Mouse (Mus musculus): ENCODE measurements around the gene Foxe1.
A peak's percentile ranks its signal among the peaks of the same experiment; 100 is the strongest.

Foxe1 gene

DNA sequence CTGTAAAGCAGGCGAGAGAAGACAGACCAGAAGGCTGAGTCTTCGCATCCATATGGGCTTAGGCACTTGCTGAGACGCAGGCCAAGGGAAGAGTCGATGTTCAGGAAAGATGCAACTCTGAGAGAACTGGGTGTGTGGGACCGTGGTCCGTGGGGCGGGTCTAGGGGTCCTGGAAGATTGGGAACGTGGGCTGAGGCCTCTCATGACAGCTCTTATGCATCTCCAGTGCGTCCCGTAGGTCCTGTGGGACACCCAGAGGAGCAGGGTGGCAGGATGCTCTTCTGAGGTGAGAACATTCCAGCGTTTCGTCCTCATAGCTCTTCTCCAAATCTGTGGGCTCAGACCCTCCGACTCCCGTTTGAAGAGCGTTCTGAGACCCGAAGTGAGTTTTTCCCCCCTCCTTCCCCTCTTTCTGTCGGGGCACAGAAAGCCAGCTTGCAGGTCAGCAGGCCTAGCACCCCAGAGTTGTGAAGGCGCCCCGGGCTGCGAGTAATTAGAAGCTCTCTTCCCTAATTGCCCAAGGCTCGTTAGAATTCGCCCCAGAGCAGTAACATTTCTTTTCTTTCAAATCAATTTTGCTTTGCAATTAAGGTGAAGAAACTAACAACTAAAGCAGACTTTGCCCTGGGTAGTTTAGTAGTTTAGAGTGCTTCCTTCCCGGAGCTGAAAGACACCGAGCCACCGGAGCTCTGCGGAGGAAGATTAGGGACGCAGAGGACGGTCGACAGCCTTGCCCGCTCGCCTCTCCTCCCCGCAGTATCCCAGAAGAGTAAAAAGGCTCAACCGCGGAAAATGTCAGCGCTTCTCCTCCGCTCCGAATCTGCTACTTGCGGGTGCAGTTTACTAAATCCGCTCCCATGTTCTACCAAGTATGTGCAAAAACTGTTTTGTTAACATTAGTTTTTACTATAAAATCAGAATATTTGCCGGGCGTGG lies 4.4 kb downstream of the Foxe1 start:
- no peak for DNase-seq

- no peak for DNase-seq
Observed at GRCm38 (mm10) chr4:46348897-46349296, 5.5 kb downstream of the Foxe1 start.

DNA sequence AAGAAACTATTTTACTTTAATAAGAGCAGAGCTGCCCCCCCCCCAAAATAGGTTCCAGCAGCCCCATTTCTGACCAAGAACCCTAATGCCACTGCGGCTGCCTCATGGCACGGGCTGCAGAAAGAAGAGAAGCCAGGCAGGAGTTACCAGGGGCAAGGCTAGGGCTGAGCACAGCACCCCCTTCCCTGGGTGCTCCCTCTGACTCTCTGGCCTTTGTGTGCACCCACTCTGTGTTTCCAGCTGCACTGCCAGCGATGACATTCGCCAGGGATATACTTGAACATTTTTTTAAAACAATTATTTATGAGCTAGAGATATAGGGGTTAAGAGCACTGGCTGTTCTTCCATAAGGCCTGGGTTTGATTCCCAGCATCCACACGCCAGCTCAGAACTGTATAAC lies 6.1 kb downstream of the Foxe1 start:
- no peak for DNase-seq

DNA sequence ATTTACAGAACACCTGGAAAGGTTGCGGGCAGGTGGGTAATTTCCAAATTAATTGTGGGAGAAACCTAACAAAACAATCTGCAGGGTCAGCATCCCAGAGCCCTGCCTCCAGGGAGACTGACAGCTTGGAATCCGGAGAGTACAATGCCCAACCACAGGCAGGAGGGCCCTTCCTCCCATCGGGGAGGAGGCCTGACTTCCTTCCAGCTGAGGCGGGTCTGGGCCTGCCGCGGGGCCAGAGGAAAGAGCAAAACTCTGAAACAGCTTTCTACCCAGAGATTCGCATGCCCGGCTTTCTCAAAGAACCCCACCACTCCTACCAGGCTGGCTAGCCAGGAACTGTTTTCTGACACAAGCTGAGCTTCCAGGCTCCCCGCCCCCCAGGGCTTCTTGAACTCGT lies 9.6 kb downstream of the Foxe1 start:
- DNase-seq: no peak

DNA sequence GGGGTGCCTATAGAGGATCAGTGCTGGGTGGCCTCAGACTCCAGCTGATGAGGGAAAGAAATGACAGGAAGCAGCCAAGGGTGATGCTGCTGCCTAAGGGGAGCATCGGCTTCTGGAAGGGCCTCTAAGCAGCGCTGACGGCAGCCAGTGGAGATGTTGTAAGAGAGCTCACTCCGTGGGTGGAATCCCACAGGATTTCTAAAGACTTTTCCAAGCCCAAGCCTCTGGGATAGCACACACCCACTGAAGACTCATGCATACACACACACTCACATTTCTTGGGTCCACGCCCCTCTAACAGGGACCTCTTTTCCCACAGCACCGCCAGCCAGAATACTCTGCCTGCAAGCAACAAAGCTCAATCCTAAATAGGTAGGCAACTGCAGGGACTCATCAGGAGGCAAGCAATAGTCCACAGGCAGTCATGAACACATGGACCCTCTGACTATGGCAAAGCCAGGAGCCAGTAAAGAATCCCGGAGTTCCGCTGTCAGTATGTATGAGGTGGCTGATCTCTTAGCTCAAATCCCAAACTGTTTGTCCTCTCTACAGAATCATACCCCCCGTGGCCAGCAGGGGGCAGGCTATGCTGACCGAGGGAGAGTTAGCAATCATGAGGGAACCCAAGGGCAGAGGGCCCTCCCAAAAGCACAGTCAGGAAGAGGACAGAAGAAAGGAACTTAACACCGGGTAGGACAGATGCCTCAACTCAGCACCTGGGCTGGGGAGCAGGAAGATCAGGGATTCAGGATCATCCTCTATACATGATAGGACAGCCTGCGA lies 13.1 kb downstream of the Foxe1 start:
- peak; percentile 72 for DNase-seq

GRCm38 (mm10) chr4:46359539-46360253 lies 16.3 kb downstream of the Foxe1 start:
- DNase-seq: no peak

DNA sequence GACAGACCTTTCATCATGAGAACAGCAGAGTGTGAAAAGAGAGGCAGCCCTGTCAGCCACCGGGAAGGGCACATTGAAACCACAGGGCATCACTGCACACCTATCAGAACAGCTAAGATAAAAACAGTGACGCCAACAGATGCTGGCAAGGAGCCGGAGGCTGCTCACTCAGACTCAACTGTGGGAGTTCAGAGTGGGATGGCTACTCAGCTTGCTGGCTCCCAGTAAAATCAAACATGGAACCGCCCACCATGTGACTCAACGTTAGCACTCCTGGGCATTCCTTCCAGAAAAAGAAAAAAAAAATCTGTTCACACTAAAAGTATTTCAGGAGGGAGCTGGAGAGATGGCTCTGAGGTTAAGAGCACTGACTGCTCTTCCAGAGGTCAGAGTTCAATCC lies 17.8 kb downstream of the Foxe1 start:
- DNase-seq: no peak

- DNase-seq: no peak
Observed at GRCm38 (mm10) chr4:46364360-46364759, 21.0 kb downstream of the Foxe1 start.

DNA sequence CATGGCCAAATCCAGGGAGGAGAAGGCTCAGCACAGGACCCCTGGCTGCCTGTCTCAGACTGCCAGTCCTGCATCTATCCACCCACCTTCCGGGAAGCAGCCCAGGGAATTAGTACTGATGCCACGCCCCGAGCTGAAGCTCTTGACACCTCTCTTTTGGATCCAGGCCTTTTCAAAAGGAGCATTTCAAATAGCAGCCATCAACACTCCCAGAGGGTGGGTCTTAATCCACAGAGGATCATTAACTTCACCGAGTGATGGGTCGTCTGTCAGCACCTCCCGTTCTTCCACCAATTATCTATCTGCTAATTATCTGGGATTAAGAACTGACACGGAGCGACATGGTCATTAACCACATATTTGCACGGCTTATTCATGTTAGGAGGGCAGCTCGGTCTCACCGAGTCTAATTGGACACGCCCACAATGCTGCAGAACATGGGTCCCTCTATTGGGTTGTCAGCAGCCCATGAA lies 24.1 kb downstream of the Foxe1 start:
- no peak for DNase-seq

GRCm38 (mm10) chr4:46369070-46369469 lies 25.7 kb downstream of the Foxe1 start:
- no peak for DNase-seq

DNA sequence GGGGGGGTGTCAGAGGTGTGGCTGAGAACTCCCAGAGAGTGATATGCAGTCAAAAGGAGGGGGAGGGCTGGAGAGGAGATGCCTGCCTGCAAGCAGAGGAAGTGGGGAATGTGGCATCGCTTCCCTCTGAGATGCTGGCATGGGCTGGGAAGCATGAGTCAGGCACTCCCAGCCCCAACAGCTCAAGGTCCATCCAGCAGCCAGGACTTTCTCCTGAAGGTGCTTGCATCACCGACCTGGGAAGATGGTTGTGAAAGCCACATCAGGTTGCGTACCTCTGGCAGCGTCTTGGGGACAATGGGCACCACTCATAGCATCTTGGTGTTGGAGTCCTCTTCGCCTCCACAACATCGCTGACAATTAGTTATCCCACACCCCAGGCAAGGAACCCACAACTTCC lies 27.0 kb downstream of the Foxe1 start:
- DNase-seq: no peak

- peak; percentile 68 for DNase-seq
Observed at GRCm38 (mm10) chr4:46371030-46371429, 27.6 kb downstream of the Foxe1 start.

- DNase-seq: peak; percentile 28
Observed at GRCm38 (mm10) chr4:46374455-46374854, 31.0 kb downstream of the Foxe1 start.

DNA sequence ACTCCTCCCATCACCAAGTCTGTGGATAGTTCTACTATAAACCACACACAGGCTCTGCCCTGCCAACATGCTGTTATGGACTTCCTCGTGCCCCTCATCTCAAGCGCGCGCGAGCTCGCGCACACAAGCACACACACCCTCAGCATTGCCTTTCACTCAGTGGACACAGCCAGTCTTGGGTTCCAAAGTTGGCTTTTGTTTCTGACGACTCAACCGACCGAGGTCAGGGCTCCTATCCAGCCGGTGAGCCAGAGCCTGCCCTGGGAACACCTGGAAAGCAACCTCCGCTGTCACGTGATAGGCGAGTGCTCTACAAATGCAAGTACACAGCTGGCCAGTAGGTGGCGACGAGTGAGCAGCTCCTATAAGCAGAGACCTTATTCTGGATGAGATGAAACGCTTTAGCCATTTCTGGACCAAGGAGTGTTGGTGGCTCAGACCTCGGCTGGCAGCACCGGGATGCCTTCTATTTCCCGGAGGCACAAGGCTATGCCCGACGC lies 31.5 kb downstream of the Foxe1 start:
- DNase-seq: peak; percentile 81

GRCm38 (mm10) chr4:46388556-46388955 lies 45.1 kb downstream of the Foxe1 start:
- DNase-seq: no peak

DNA sequence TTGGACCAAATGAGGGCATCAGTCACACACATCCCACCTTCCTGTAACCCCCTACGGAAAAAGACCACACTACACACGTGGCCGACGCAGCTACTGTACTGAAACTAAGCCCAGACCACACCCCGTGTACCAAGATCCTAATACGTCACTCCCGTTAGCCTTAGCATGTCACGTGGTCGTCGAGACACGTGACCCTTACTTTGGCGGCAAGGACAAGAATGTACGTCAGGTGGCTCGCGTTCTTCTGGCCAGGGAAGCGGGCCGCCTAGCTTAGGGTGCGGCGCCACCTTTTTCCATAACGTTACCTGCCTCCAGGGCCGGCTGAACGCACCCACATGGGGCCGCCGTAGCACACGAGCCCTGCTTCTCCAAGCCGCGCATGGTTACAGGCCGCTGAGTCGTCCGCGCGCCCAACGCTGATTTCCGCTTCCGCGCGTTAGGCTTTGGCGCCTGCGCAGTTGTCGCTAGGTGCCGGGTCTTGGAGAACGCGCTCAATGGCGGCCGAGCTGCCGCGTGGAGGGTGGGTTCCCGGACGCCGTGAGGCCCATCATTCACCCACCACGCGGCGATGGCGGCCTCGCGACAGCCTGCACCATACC lies 45.7 kb downstream of the Foxe1 start, which contains the start of gene Trmo:
Gene Trmo (minus strand): TSS at position 425 of the 599 bp plus-strand sequence.
- peak; percentile 96 for DNase-seq

- peak; percentile 25 for DNase-seq
Observed at GRCm38 (mm10) chr4:46389612-46390341, 46.4 kb downstream of the Foxe1 start.

DNA sequence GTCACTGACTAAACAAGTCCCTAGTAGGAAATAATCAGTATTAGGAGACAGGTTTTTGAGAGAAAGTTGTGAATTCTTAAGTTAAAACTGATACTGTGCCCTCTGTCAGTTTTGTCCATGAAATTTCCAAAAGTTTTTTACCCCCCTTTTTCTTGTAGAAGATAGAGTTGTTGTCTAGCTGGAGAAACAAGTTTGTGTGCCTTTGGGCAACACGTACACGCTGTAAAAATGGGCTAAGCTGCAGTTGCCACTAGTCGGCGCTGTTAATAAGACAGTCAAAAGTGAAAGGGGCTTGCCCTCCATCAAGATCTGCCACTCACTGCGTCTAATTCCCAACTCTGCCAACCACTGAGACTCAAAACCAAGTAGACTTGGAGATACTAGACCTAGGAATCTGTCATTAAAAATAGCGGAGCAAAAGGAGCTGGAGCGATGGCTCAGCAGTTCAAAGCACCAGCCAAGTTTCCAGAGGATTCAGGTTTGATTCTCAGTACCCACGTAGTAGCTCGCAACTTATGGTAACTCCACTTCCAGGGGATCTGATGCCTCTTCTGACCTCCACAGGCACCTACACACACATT lies 47.1 kb downstream of the Foxe1 start:
- DNase-seq: peak; percentile 76

- no peak for DNase-seq
Observed at GRCm38 (mm10) chr4:46394388-46394787, 51.0 kb downstream of the Foxe1 start.

GRCm38 (mm10) chr4:46395736-46396135 lies 52.3 kb downstream of the Foxe1 start:
- DNase-seq: no peak
